Mouse (Mus musculus) neural tube, embryonic 14.5 days (tissue): ENCODE measurements around the gene Kdm5a. TPM values are rescaled to one million over a fixed set of nuclear protein-coding genes. Genes with fewer than 3 reads are reported as not detected.

Experiments
- ATAC-seq: fragments of 200-750 bp; cut with Nextera tagmentation; 2 replicates; pipeline ENCODE4 v1.8.0; 2017; ENCODE audit warnings: low read depth, mild to moderate bottlenecking, moderate TSS enrichment, moderate library complexity
- H3K27ac ChIP-seq: fragments of 300-500 bp; sonication (generic); 2 replicates; pipeline ENCODE4 v1.5.1; 2014; ENCODE audit warnings: low read depth, mild to moderate bottlenecking, control low read depth, low read length, moderate library complexity, mixed read lengths
- H3K27me3 ChIP-seq: fragments of 300-500 bp; sonication (generic); 2 replicates; pipeline ENCODE4 v1.6.1; 2014; ENCODE audit warnings: low read length; ENCODE audit not compliant: control insufficient read depth, insufficient read depth
- H3K36me3 ChIP-seq: fragments of 300-500 bp; sonication (generic); 2 replicates; pipeline ENCODE4 v1.6.1; 2014; ENCODE audit warnings: low read length, mixed read lengths; ENCODE audit not compliant: control insufficient read depth, insufficient read depth
- H3K4me1 ChIP-seq: fragments of 300-500 bp; sonication (generic); 2 replicates; pipeline ENCODE4 v1.6.1; 2014; ENCODE audit warnings: low read length; ENCODE audit not compliant: control insufficient read depth, insufficient read depth
- H3K4me2 ChIP-seq: fragments of 300-500 bp; sonication (generic); 2 replicates; pipeline ENCODE4 v1.6.1; 2014; ENCODE audit warnings: mild to moderate bottlenecking, low read depth, low read length, control low read depth
- H3K4me3 ChIP-seq: fragments of 300-500 bp; sonication (generic); 2 replicates; pipeline ENCODE4 v1.5.1; 2014; ENCODE audit warnings: low read depth, low read length, control low read depth, mixed read lengths
- H3K9ac ChIP-seq: fragments of 300-500 bp; sonication (generic); replicated peaks from 2 replicates; pipeline ENCODE4 v1.6.1; 2014; ENCODE audit warnings: low read depth, mild to moderate bottlenecking, control low read depth, low read length, mixed read lengths
- H3K9me3 ChIP-seq: fragments of 300-500 bp; sonication (generic); 2 replicates; pipeline ENCODE4 v1.6.1; 2016; ENCODE audit warnings: low read length; ENCODE audit not compliant: control insufficient read depth
- whole genome bisulfite sequencing: fragments of 180-500 bp; shearing (Covaris S2); extraction: QIAGEN DNeasy Blood & Tissue Kit; methylation state at CpG from one replicate; pipeline ENCODE4 v1.1.7; 2014; 5-methylcytosine and 5-hydroxymethylcytosine counted together
- polyA plus RNA-seq: library from polyadenylated mRNA; unstranded; fragments of >200 nt; fragmentation: Nextera tagmentation; extraction: Ambion mirVana; gene quantifications from 2 replicates; pipeline ENCODE4 v1.2.1, GENCODE M21; 2014

Kdm5a gene
- polyA plus RNA-seq, 1 experiment from 2014 or later = 35.0 TPM

DNA sequence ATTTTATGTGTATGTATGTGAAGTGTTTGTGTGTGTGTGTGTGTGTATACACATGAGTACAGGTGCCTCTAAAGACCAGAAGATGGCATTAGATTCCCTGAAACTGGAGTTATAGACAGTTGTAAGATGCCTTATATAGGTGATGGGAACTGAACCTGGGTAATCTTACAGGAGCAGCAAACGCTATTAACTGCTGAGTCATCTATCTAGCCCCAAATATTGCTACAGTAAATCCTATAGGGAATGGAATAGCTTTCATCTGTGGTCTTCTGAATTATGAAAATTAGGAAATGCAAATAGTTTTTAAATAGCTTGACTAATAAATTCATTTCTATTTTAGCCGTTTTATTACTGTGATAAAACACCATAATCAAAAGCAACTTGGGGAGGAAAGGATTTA is 28.9 kb downstream of the Kdm5a start:
- Histone ChIP-seq H3K27ac (no peak overlapping the region), H3K4me2 (no peak overlapping the region), H3K36me3 (peaks cover 62% of the 10 kb centered on the region), H3K9ac (no peak overlapping the region), H3K4me3 (no peak overlapping the region), H3K4me1 (no peaks in the 10 kb centered on the region), H3K27me3 (no peaks in the 10 kb centered on the region), H3K9me3 (no peaks in the 10 kb centered on the region)
- WGBS = 96% methylated on average over 2 of the region's 2 CpGs
- ATAC-seq = no peak

DNA sequence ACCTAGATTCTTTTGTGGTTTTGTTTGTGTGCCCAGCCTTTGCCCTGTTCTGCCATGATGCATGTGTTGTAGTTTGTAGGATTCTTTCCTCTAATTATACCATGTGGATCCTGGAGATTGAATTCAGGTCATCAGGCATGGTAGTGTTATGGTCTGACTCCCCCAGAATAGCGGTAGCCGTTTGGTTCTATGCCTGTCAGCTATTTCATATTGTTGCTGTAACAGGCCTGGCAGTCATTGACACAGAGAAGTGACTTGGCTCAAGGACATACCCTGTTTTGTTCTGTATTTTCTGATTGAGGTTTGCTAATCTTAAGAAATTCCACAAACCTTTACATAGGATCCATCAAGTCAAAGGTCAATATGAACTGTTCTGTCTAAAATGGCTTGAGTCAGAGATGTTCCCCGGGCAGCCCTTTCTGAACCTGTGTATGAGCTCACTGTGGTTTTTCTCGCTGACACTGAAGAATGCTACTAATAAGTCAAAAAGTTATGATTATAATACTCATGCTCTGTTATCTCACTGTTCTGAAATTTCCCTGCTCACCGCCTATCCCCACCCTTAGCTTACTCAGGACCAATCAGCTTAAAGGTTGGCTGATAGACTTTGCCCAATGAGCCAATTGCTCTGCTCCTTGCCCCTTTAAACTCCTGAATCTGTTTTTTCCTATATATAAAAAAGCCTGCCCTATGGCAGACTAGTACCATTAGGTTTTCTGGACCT is 31.9 kb downstream of the Kdm5a start:
- WGBS = 95% methylated on average over 5 of the region's 5 CpGs
- no peak for ATAC-seq
- Histone ChIP-seq H3K36me3 (peaks cover 60% of the 10 kb centered on the region), H3K4me3 (no peak overlapping the region), H3K4me2 (no peak overlapping the region), H3K27ac (no peak overlapping the region), H3K4me1 (no peaks in the 10 kb centered on the region), H3K9me3 (no peaks in the 10 kb centered on the region), H3K9ac (no peak overlapping the region), H3K27me3 (no peaks in the 10 kb centered on the region)

DNA sequence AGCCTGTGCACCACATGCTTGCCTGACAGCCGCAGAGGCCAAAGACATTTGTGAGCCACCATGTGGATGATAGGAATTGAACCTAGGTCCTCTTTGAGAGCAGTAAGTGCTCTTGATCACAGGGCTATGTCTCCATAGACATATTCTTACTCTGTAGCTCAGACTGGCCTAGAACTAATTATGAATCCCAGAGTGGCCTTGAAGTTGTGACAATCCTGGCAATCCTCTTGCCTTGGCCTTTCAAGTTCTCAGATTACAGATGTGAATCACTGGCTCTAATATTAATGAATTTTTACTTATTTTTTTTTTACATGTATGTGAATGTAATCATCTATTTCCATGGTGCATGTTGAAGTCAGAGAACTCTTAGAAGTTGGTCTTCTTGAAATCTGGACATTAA is 40.0 kb downstream of the Kdm5a start:
- no peak overlapping the region for H3K9ac ChIP-seq
- no peak overlapping the region for H3K4me2 ChIP-seq
- H3K27me3 ChIP-seq = no peaks in the 10 kb centered on the region
- no peaks in the 10 kb centered on the region for H3K4me1 ChIP-seq
- peaks cover 55% of the 10 kb centered on the region for H3K36me3 ChIP-seq
- WGBS = 97% methylated on average over 1 of the region's 1 CpGs
- H3K4me3 ChIP-seq = no peak overlapping the region
- ATAC-seq = no peak
- H3K9me3 ChIP-seq = no peaks in the 10 kb centered on the region
- H3K27ac ChIP-seq = no peak overlapping the region

GRCm38 (mm10) chr6:120438161-120438560 is 74.2 kb downstream of the Kdm5a start:
- no peak for ATAC-seq
- Histone ChIP-seq H3K4me3 (no peak overlapping the region), H3K27ac (no peak overlapping the region), H3K27me3 (no peaks in the 10 kb centered on the region), H3K36me3 (peaks cover 26% of the 10 kb centered on the region), H3K4me2 (no peak overlapping the region), H3K9ac (no peak overlapping the region), H3K4me1 (no peaks in the 10 kb centered on the region), H3K9me3 (no peaks in the 10 kb centered on the region)
- WGBS = 92% methylated on average over 3 of the region's 3 CpGs

- Histone ChIP-seq H3K4me2 (no peak overlapping the region), H3K9ac (no peak overlapping the region), H3K36me3 (peaks cover 20% of the 10 kb centered on the region), H3K4me1 (no peaks in the 10 kb centered on the region), H3K4me3 (no peak overlapping the region), H3K27ac (no peak overlapping the region), H3K9me3 (no peaks in the 10 kb centered on the region), H3K27me3 (no peaks in the 10 kb centered on the region)
- ATAC-seq = no peak
- 80% methylated on average over 4 of the region's 4 CpGs for WGBS
Observed at GRCm38 (mm10) chr6:120442171-120442749, 78.3 kb downstream of the Kdm5a start.

- Histone ChIP-seq H3K9ac (no peak overlapping the region), H3K36me3 (peaks cover 13% of the 10 kb centered on the region; the same call in 1 of the 2 replicates), H3K4me1 (no peaks in the 10 kb centered on the region), H3K4me2 (no peak overlapping the region), H3K27me3 (no peaks in the 10 kb centered on the region), H3K9me3 (no peaks in the 10 kb centered on the region), H3K4me3 (no peak overlapping the region), H3K27ac (no peak overlapping the region)
- no peak for ATAC-seq
- 80% methylated on average over 14 of the region's 14 CpGs for WGBS
Observed at GRCm38 (mm10) chr6:120443363-120444355, 79.7 kb downstream of the Kdm5a start.

- no peak for ATAC-seq
Observed at GRCm38 (mm10) chr6:120450208-120450607, 86.3 kb downstream of the Kdm5a start.

DNA sequence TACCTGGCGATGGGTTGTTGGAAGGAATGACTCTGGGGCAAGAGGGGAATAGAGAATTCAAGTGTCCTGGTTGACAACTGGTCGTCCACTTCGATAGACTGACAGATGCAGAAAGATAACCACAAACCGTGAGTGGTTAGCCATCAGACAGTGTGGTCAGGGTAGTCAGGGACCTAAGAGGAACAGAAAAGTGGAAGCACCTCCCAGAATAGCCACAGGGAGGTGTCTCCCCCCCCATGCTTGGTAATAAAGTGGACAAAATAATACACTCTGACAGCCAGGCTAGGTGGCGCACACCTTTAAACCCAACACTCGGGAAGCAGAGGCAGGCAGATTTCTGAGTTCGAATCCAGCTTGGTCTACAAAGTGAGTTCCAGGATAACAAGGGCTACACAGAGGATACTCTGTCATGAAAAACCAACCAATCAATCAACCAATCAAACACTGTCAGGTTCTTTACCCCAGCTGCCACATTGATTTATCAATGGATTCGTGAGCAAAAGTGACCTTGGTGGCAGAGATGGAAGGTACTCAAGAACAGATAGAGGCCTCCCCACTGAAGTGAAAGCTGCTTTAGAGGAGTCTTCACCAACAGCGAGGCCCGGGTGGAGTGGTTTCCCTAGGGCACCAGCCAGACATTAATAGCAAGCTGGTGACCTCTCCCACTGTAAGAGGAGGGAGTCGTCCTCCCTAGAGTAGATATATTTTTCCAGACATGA is 88.6 kb downstream of the Kdm5a start:
- Histone ChIP-seq H3K9ac (no peak overlapping the region), H3K4me3 (no peak overlapping the region), H3K4me1 (no peaks in the 10 kb centered on the region), H3K36me3 (no peaks in the 10 kb centered on the region), H3K27ac (no peak overlapping the region), H3K4me2 (no peak overlapping the region), H3K27me3 (no peaks in the 10 kb centered on the region), H3K9me3 (no peaks in the 10 kb centered on the region)
- ATAC-seq = no peak
- WGBS = 85% methylated on average over 11 of the region's 11 CpGs

More at GRCm38 (mm10) chr6:120450208-120450607, 86.3 kb downstream of the Kdm5a start:
- H3K4me3 ChIP-seq = no peak overlapping the region
- H3K9me3 ChIP-seq = no peaks in the 10 kb centered on the region
- H3K9ac ChIP-seq = no peak overlapping the region
- WGBS = 92% methylated on average over 3 of the region's 3 CpGs
- no peaks in the 10 kb centered on the region for H3K36me3 ChIP-seq
- H3K4me2 ChIP-seq = no peak overlapping the region
- no peaks in the 10 kb centered on the region for H3K27me3 ChIP-seq
- H3K4me1 ChIP-seq = no peaks in the 10 kb centered on the region
- no peak overlapping the region for H3K27ac ChIP-seq
